Mouse (Mus musculus) liver, embryonic 14.5 days (tissue): Measurements from ENCODE around the gene Ptprd. TPM values are rescaled to one million over a fixed set of nuclear protein-coding genes. Genes with fewer than 3 reads are reported as not detected.

Source experiments
- ATAC-seq: fragments of 200-750 bp; cut with Nextera tagmentation; 2 replicates; pipeline ENCODE4 v1.8.0; 2017; ENCODE audit warnings: moderate number of reproducible peaks, mild to moderate bottlenecking, moderate library complexity; ENCODE audit not compliant: insufficient read depth
- DNase-seq, 3 experiments: peaks; one replicate each; pipeline ENCODE4 v3.0.0-alpha.2; 2012 to 2013; ENCODE audit warnings: low read depth in 3 of 3, low spot score in 3 of 3
- H3K27ac ChIP-seq: fragments of 300-500 bp; sonication (generic); 2 replicates; pipeline ENCODE4 v1.5.1; 2014; ENCODE audit warnings: moderate library complexity, mild to moderate bottlenecking, control low read depth, inconsistent platforms
- H3K27me3 ChIP-seq: fragments of 300-500 bp; sonication (generic); 2 replicates; pipeline ENCODE4 v1.6.1; 2014; ENCODE audit warnings: mild to moderate bottlenecking, low read length, moderate library complexity; ENCODE audit not compliant: control insufficient read depth, insufficient read depth
- H3K36me3 ChIP-seq: fragments of 300-500 bp; sonication (generic); replicated peaks from 2 replicates; pipeline ENCODE4 v1.6.1; 2014; ENCODE audit warnings: low read depth; ENCODE audit not compliant: control insufficient read depth, insufficient read depth
- H3K4me1 ChIP-seq, 2 experiments: fragments of 200-500 bp in 1 of 2; fragments of 300-500 bp in 1 of 2; sonication (generic) in 1 of 2; replicated peaks; 2 replicates each; pipeline ENCODE4 v1.6.1; 2012 to 2014; ENCODE audit warnings: antibody characterized with exemption in 1 of 2, inconsistent platforms in 1 of 2, low read length in 1 of 2; ENCODE audit not compliant: control insufficient read depth in 2 of 2, insufficient read depth in 2 of 2
- H3K4me2 ChIP-seq: fragments of 300-500 bp; sonication (generic); 2 replicates; pipeline ENCODE4 v1.6.1; 2014; ENCODE audit warnings: low read depth, mild to moderate bottlenecking, control low read depth, moderate library complexity
- H3K4me3 ChIP-seq, 2 experiments: fragments of 200-500 bp in 1 of 2; fragments of 300-500 bp in 1 of 2; sonication (generic) in 1 of 2; 2 replicates each; pipeline ENCODE4 v1.5.1; 2012 to 2014; ENCODE audit warnings: low read depth in 2 of 2, low read length in 2 of 2, mild to moderate bottlenecking in 2 of 2, control low read depth in 1 of 2, inconsistent platforms in 1 of 2, moderate library complexity in 1 of 2; ENCODE audit not compliant: insufficient read depth in 1 of 2
- H3K9ac ChIP-seq: fragments of 300-500 bp; sonication (generic); replicated peaks from 2 replicates; pipeline ENCODE4 v1.6.1; 2014; ENCODE audit warnings: mild to moderate bottlenecking, control low read depth, moderate library complexity
- H3K9me3 ChIP-seq: fragments of 300-500 bp; sonication (generic); 2 replicates; pipeline ENCODE4 v1.6.1; 2016; ENCODE audit warnings: low read length, mixed read lengths; ENCODE audit not compliant: control insufficient read depth
- CTCF ChIP-seq: IDR thresholded peaks from 2 replicates; pipeline ENCODE4 v1.5.1; 2016; ENCODE audit warnings: antibody characterized with exemption, low read depth, control low read depth
- EP300 ChIP-seq: IDR thresholded peaks from 2 replicates; pipeline ENCODE4 v1.6.1; 2016; ENCODE audit warnings: antibody characterized with exemption, low read depth
- WGBS: fragments of 180-500 bp; shearing (Covaris S2); extraction: QIAGEN DNeasy Blood & Tissue Kit; methylation state at CpG from one replicate; pipeline ENCODE4 v1.1.7; 2014; ENCODE audit not compliant: insufficient replicate concordance; 5-methylcytosine and 5-hydroxymethylcytosine counted together
- polyA plus RNA-seq, 2 experiments: library from polyadenylated mRNA; depleted of rRNA in 1 of 2; stranded (reverse) in 1 of 2; unstranded in 1 of 2; fragments of >200 nt; fragmentation: Nextera tagmentation in 1 of 2; extraction: Ambion mirVana in 1 of 2; gene quantifications; 2 replicates each; pipeline versions ENCODE4 v1.2.1 to v1.2.3; 2012 to 2014

The Ptprd gene
- polyA plus RNA-seq, 2 experiments, result 1.5 to 2.8 TPM

GRCm38 (mm10) chr4:77513914-77514628 is 697.7 kb downstream of the Ptprd start:
- no peaks in the 10 kb centered on the region for H3K27me3 ChIP-seq
- DNase-seq (no peak), ATAC-seq (no peak)

DNA sequence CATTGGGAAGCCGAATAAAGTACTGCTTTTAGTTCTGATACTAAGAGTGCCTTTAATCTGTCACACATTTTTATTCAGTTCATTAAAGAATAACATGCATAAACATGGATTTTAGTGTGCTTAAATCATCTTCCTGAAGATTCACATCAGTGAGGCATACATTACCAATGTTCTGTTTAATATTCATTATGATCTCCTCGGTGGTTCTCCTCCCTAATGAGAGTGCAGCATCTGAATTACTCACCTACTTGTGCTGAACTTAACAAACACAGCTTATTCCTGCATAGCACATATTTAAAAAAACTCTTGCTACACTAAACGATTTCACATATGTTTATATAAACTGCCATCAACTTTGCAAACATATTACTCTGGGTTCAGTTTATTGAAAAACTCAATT is 698.7 kb downstream of the Ptprd start:
- Histone ChIP-seq H3K4me3 (no peak overlapping the region), H3K27ac (no peak overlapping the region), H3K9me3 (no peaks in the 10 kb centered on the region), H3K4me1 (no peaks in the 10 kb centered on the region), H3K27me3 (no peaks in the 10 kb centered on the region), H3K4me2 (no peak overlapping the region), H3K9ac (no peak overlapping the region), H3K36me3 (no peaks in the 10 kb centered on the region)
- no peak for DNase-seq
- TF ChIP-seq EP300 (no peak), CTCF (no peak)
- ATAC-seq, result no peak
- WGBS, result 54% methylated on average over 3 of the region's 3 CpGs

More at GRCm38 (mm10) chr4:77513914-77514628, 697.7 kb downstream of the Ptprd start:
- no peak overlapping the region for H3K4me3 ChIP-seq
- H3K4me2 ChIP-seq, result no peak overlapping the region
- H3K9ac ChIP-seq, result no peak overlapping the region
- 52% methylated on average over 5 of the region's 5 CpGs for WGBS
- TF ChIP-seq EP300 (no peak), CTCF (no peak)
- no peaks in the 10 kb centered on the region for H3K36me3 ChIP-seq
- H3K9me3 ChIP-seq, result no peaks in the 10 kb centered on the region
- no peaks in the 10 kb centered on the region for H3K4me1 ChIP-seq
- no peak overlapping the region for H3K27ac ChIP-seq

DNA sequence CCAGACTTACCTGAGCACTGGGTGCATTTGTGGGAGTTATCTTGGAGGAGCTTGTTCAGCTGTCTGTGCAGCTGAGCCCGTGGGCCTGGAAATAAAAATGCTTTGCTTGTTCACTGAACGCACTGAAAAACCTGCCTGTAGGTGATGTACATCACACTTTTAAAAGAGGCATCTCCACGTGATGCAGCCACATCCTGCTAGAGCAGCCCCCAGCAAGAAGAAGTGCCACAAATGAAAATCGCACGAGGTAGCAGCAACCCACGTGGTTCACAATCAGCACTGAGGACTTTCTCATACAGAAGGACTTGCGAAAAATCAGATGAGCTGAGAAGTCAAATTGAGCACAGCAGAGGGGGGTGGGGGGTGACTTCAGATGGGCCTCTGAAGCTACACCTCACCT is 757.7 kb downstream of the Ptprd start:
- ATAC-seq, result no peak
- 44% methylated on average over 7 of the region's 7 CpGs for WGBS

DNA sequence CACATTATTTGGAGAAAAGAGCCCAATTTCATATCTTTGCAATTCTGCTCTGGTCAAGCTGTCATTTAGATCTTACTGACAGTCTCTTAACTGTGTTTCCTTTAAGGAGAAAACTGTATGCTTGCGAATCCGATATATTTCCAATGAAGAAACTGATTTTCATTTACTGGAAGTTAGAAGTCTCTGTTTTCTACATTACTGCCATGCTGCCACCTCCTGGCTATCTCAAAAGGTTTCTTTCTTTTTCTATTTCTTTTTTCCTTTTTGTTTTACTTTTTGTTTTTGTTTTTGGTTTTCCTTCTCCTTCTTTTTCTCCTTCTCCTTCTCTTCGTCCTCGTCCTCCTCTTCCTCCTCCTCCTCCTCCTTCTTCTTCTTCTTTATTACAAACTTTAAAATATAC is 812.6 kb downstream of the Ptprd start:
- TF ChIP-seq CTCF, result no peak
- no peak for TF ChIP-seq EP300
- H3K9ac ChIP-seq, result no peak overlapping the region
- ATAC-seq (no peak), DNase-seq (no peak)
- H3K4me2 ChIP-seq, result no peak overlapping the region
- no peaks in the 10 kb centered on the region for H3K36me3 ChIP-seq
- H3K9me3 ChIP-seq, result no peaks in the 10 kb centered on the region
- 62% methylated on average over 4 of the region's 4 CpGs for WGBS
- no peaks in the 10 kb centered on the region for H3K27me3 ChIP-seq
- H3K27ac ChIP-seq, result no peak overlapping the region
- H3K4me1 ChIP-seq, result no peaks in the 10 kb centered on the region
- H3K4me3 ChIP-seq, result no peak overlapping the region

More for the DNA sequence above, 757.7 kb downstream of the Ptprd start:
- Histone ChIP-seq H3K27me3 (no peaks in the 10 kb centered on the region), H3K36me3 (no peaks in the 10 kb centered on the region), H3K9me3 (no peaks in the 10 kb centered on the region), H3K4me2 (no peak overlapping the region), H3K4me1 (no peaks in the 10 kb centered on the region), H3K27ac (no peak overlapping the region), H3K4me3 (no peak overlapping the region), H3K9ac (no peak overlapping the region)
- DNase-seq, result no peak
- TF ChIP-seq EP300 (no peak), CTCF (no peak)

DNA sequence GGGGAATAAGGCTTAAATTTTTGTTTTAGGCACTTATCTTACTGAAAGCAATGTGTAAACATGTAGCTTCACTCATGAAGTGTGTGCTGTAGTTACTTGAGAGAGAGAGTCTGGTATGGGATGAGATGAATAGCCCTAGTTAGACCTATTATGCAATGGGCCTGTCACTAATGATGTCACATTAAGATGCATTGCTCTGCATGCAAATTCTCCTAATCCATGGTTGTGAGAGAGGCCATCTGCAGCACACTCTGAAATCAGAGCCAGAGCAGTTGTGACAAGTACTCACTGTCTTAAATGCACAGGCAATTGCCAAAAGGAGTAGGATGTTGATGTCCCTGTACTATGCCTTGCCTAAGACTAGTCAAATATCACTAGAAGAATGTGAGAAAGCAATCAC is 850.0 kb downstream of the Ptprd start:
- no peak overlapping the region for H3K4me2 ChIP-seq
- no peaks in the 10 kb centered on the region for H3K27me3 ChIP-seq
- no peak overlapping the region for H3K27ac ChIP-seq
- no peaks in the 10 kb centered on the region for H3K4me1 ChIP-seq
- no peak for TF ChIP-seq EP300
- no peak for TF ChIP-seq CTCF
- no peaks in the 10 kb centered on the region for H3K9me3 ChIP-seq
- no peak for DNase-seq
- no peak overlapping the region for H3K9ac ChIP-seq
- no peak for ATAC-seq
- H3K4me3 ChIP-seq, result no peak overlapping the region
- no peaks in the 10 kb centered on the region for H3K36me3 ChIP-seq
